Mouse (Mus musculus) frontal cortex, postnatal 25 days (tissue): ENCODE measurements around the gene Eepd1.
"Not testable (repeated sequence)": the region's sequence is repeated elsewhere in the genome, so short reads cannot be mapped to it uniquely, and the experiment has no call there.

Experiments used
- DNase-seq, 2 experiments: peaks; one replicate each; pipeline ENCODE4 v3.0.0; 2022; ENCODE audit warnings: low spot score in 2 of 2

The Eepd1 gene

GRCm38 (mm10) chr9:25481344-25482095 lies at the start of gene Eepd1:
TSS of gene Eepd1 (plus strand) at chr9:25481547.
- DNase-seq, result peak; percentile 81 to 88

- no peak for DNase-seq
Measured at GRCm38 (mm10) chr9:25438836-25439235, 42.5 kb upstream of the Eepd1 start.

- DNase-seq, result not testable (repeated sequence)
Measured at GRCm38 (mm10) chr9:25440046-25440445, 41.3 kb upstream of the Eepd1 start.

GRCm38 (mm10) chr9:25442041-25442440 lies 39.3 kb upstream of the Eepd1 start:
- no peak for DNase-seq

- DNase-seq, result no peak
Measured at GRCm38 (mm10) chr9:25443029-25443428, 38.3 kb upstream of the Eepd1 start.

- no peak for DNase-seq
Measured at GRCm38 (mm10) chr9:25443546-25443945, 37.8 kb upstream of the Eepd1 start.

GRCm38 (mm10) chr9:25450394-25450793 lies 31.0 kb upstream of the Eepd1 start:
- DNase-seq, result no peak

GRCm38 (mm10) chr9:25455027-25455426 lies 26.3 kb upstream of the Eepd1 start:
- DNase-seq, result no peak

GRCm38 (mm10) chr9:25460835-25461555 lies 20.4 kb upstream of the Eepd1 start:
- no peak for DNase-seq

GRCm38 (mm10) chr9:25464305-25464704 lies 17.0 kb upstream of the Eepd1 start:
- DNase-seq, result no peak

- DNase-seq, result no peak
Measured at GRCm38 (mm10) chr9:25479392-25480020, 1.8 kb upstream of the Eepd1 start.

GRCm38 (mm10) chr9:25480676-25481075 lies 671 bp upstream of the Eepd1 start:
- no peak for DNase-seq

- no peak for DNase-seq
Measured at GRCm38 (mm10) chr9:25482322-25482998, 1.1 kb downstream of the Eepd1 start.

- no peak for DNase-seq
Measured at GRCm38 (mm10) chr9:25482999-25483347, 1.6 kb downstream of the Eepd1 start.

GRCm38 (mm10) chr9:25483931-25484618 lies 2.7 kb downstream of the Eepd1 start:
- no peak for DNase-seq

GRCm38 (mm10) chr9:25484619-25484986 lies 3.3 kb downstream of the Eepd1 start:
- DNase-seq, result no peak

- DNase-seq, result no peak
Measured at GRCm38 (mm10) chr9:25485006-25485405, 3.7 kb downstream of the Eepd1 start.

GRCm38 (mm10) chr9:25485406-25485805 lies 4.1 kb downstream of the Eepd1 start:
- DNase-seq, result no peak

- no peak for DNase-seq
Measured at GRCm38 (mm10) chr9:25486246-25486807, 5.0 kb downstream of the Eepd1 start.

- DNase-seq, result no peak
Measured at GRCm38 (mm10) chr9:25487446-25488110, 6.2 kb downstream of the Eepd1 start.

- no peak for DNase-seq
Measured at GRCm38 (mm10) chr9:25488581-25488980, 7.2 kb downstream of the Eepd1 start.
